Mouse (Mus musculus) G1E (cell line): ENCODE measurements at regions not wholly inside any gene's neighbourhood (a gene's known extent, or its start where the extent isn't known, plus 50 kb on each side); places are given as distances from the start of the nearest gene placed in this dataset.

ENCODE experiments used
- ATAC-seq: 2 replicates; pipeline ENCODE4 v1.8.0; 2016; ENCODE audit warnings: mild to moderate bottlenecking; ENCODE audit not compliant: insufficient number of reproducible peaks, poor library complexity, low FRiP score, severe bottlenecking; ENCODE audit errors: extremely low read depth
- DNase-seq: peaks from one replicate; pipeline ENCODE4 v3.0.0; 2012; ENCODE audit warnings: low spot score
- H3K27me3 ChIP-seq: 2 replicates; pipeline ENCODE4 v1.6.1; 2012; ENCODE audit warnings: mild to moderate bottlenecking, low read length, inconsistent platforms; ENCODE audit not compliant: insufficient read depth
- H3K36me3 ChIP-seq: replicated peaks from 2 replicates; pipeline ENCODE3; 2012; ENCODE audit warnings: mild to moderate bottlenecking, inconsistent platforms
- H3K4me1 ChIP-seq: 2 replicates; pipeline ENCODE4 v1.6.1; 2012; ENCODE audit warnings: low read depth, low read length, inconsistent platforms, mixed read lengths; ENCODE audit not compliant: insufficient read depth
- H3K4me3 ChIP-seq: 2 replicates; pipeline ENCODE4 v1.5.1; 2012; ENCODE audit warnings: low read depth, mild to moderate bottlenecking, inconsistent platforms, low read length, moderate library complexity, mixed read lengths
- H3K9me3 ChIP-seq: replicated peaks from 2 replicates; pipeline ENCODE4 v1.6.1; 2012; ENCODE audit warnings: inconsistent platforms
- CTCF ChIP-seq: IDR thresholded peaks from 2 replicates; pipeline ENCODE4 v1.5.1; 2012; ENCODE audit warnings: low read depth, low read length, inconsistent platforms, mixed read lengths
- GATA1 ChIP-seq: IDR thresholded peaks from 2 replicates; pipeline ENCODE4 v1.6.1; 2012; ENCODE audit warnings: borderline replicate concordance, low read length, inconsistent platforms, mixed read lengths
- GATA2 ChIP-seq: IDR thresholded peaks from 2 replicates; pipeline ENCODE4 v1.6.1; 2012; ENCODE audit warnings: low read depth, low read length, inconsistent platforms, borderline replicate concordance
- POLR2AphosphoS5 ChIP-seq: IDR thresholded peaks from 2 replicates; pipeline ENCODE4 v1.6.1; 2012; ENCODE audit warnings: low read depth, low read length, inconsistent platforms; ENCODE audit not compliant: insufficient replicate concordance
- TAL1 ChIP-seq: conservative IDR thresholded peaks from 2 replicates; pipeline ENCODE4 v1.6.1; 2012; ENCODE audit warnings: low read depth, low read length, inconsistent platforms, mixed read lengths

GRCm38 (mm10) chr3:66592259-66592658, 295.6 kb upstream of the Veph1 start:
- TF ChIP-seq POLR2AphosphoS5 (no peak), GATA2 (no peak), GATA1 (no peak), TAL1 (no peak), CTCF (no peak)
- Histone ChIP-seq H3K36me3 (no peaks in the 10 kb centered on the region), H3K9me3 (no peaks in the 10 kb centered on the region), H3K4me1 (no peaks in the 10 kb centered on the region), H3K4me3 (no peak overlapping the region), H3K27me3 (no peaks in the 10 kb centered on the region)
- DNase-seq = no peak
- ATAC-seq = no peak

GRCm38 (mm10) chr3:66590775-66591174, 294.1 kb upstream of the Veph1 start:
- Histone ChIP-seq H3K9me3 (no peaks in the 10 kb centered on the region), H3K4me1 (no peaks in the 10 kb centered on the region), H3K27me3 (no peaks in the 10 kb centered on the region), H3K4me3 (no peak overlapping the region), H3K36me3 (no peaks in the 10 kb centered on the region)
- no peak for TF ChIP-seq GATA1
- no peak for TF ChIP-seq POLR2AphosphoS5
- no peak for TF ChIP-seq GATA2
- no peak for TF ChIP-seq CTCF
- no peak for TF ChIP-seq TAL1
- no peak for ATAC-seq
- no peak for DNase-seq

- H3K4me3 ChIP-seq = no peak overlapping the region
- no peaks in the 10 kb centered on the region for H3K36me3 ChIP-seq
- TF ChIP-seq CTCF (no peak), POLR2AphosphoS5 (no peak), TAL1 (no peak)
- ATAC-seq (no peak), DNase-seq (no peak)
- no peaks in the 10 kb centered on the region for H3K27me3 ChIP-seq
- H3K4me1 ChIP-seq = no peaks in the 10 kb centered on the region
- no peaks in the 10 kb centered on the region for H3K9me3 ChIP-seq
Measured at GRCm38 (mm10) chr3:66589483-66589882, 292.8 kb upstream of the Veph1 start.

GRCm38 (mm10) chr3:66584831-66585230, 288.2 kb upstream of the Veph1 start:
- Histone ChIP-seq H3K4me3 (no peak overlapping the region), H3K4me1 (no peaks in the 10 kb centered on the region), H3K36me3 (no peaks in the 10 kb centered on the region), H3K27me3 (no peaks in the 10 kb centered on the region), H3K9me3 (no peaks in the 10 kb centered on the region)
- DNase-seq (no peak), ATAC-seq (no peak)
- no peak for TF ChIP-seq GATA2
- TF ChIP-seq POLR2AphosphoS5 = no peak
- TF ChIP-seq TAL1 = no peak
- TF ChIP-seq CTCF = no peak
- TF ChIP-seq GATA1 = no peak

- H3K9me3 ChIP-seq = no peaks in the 10 kb centered on the region
- TF ChIP-seq POLR2AphosphoS5 = no peak
- no peaks in the 10 kb centered on the region for H3K36me3 ChIP-seq
- ATAC-seq = no peak
- no peak for DNase-seq
- H3K4me1 ChIP-seq = no peaks in the 10 kb centered on the region
- no peak overlapping the region for H3K4me3 ChIP-seq
- no peaks in the 10 kb centered on the region for H3K27me3 ChIP-seq
Measured at GRCm38 (mm10) chr3:66584101-66584500, 287.5 kb upstream of the Veph1 start.

- no peaks in the 10 kb centered on the region for H3K4me1 ChIP-seq
- no peaks in the 10 kb centered on the region for H3K36me3 ChIP-seq
- TF ChIP-seq CTCF = no peak
- TF ChIP-seq TAL1 = no peak
- no peak for TF ChIP-seq POLR2AphosphoS5
- TF ChIP-seq GATA2 = no peak
- TF ChIP-seq GATA1 = no peak
- H3K27me3 ChIP-seq = no peaks in the 10 kb centered on the region
- ATAC-seq (no peak), DNase-seq (no peak)
- no peak overlapping the region for H3K4me3 ChIP-seq
- no peaks in the 10 kb centered on the region for H3K9me3 ChIP-seq
Measured at GRCm38 (mm10) chr3:66576659-66577058, 280.0 kb upstream of the Veph1 start.

- Histone ChIP-seq H3K4me1 (no peaks in the 10 kb centered on the region), H3K36me3 (no peaks in the 10 kb centered on the region), H3K9me3 (no peaks in the 10 kb centered on the region), H3K4me3 (no peak overlapping the region), H3K27me3 (no peaks in the 10 kb centered on the region)
- DNase-seq (no peak), ATAC-seq (no peak)
- TF ChIP-seq CTCF (no peak), GATA2 (no peak), GATA1 (no peak), POLR2AphosphoS5 (no peak), TAL1 (no peak)
Measured at GRCm38 (mm10) chr3:66574321-66574720, 277.7 kb upstream of the Veph1 start.
